Mouse (Mus musculus): ENCODE measurements at regions not wholly inside any gene's neighbourhood (a gene's known extent, or its start where the extent isn't known, plus 50 kb on each side); places are given as distances from the start of the nearest gene placed in this dataset.

DNA sequence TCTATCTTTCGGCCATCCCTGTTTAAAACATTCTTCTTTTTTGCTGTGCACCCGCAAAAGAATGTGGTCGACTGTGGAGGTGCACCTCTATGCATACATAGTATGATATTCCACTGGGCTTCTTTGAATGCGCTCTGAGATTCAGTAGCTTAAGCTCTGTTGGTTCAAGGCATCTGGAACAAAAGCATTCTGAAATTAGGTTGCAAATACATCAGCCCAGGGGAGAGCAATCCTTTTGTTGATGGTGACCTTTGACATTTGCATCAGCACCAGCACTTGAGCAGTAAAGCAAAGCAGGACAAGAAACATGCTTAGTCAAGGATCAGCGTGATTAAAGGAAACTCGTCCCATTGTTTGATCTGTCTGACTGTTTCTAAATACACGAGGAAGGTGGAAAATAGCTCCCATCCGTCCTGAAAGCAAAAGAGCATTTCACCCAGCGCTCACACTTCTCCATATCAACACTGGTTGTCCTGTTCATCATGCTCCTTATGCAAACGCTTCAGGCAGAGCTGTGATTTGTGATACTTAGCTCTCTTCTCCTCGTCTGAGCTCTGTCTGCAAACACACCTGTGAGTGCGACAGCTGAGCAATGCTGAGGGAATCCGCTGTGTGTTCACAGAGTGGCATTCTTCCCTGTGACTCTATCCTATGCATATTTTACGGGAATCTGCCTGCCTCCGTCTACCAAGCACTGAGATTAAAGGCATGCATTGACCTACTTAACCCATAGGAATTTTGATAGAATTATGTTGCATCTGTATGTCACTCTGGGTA, 67.4 kb upstream of the Dkk2 start:
- TF ChIP-seq POLR2A (IDR thresholded peaks at IDR 0.05; ENCODE audit: low read depth, low read length) (no peak), CTCF (conservative IDR thresholded peaks at IDR 0.05; ENCODE audit: insufficient read depth, insufficient read length, low read depth, low read length) (no peak)

Measured in kidney, adult 2 months (tissue).